ENCODE assay signal across 10 mouse cellular contexts in genomic region chr11:45629250-45629649, GRCm38 (mm10).
DNase-seq lines count a peak whose midpoint lies in the region; ATAC-seq and TF ChIP-seq lines count a peak whose summit lies in the region.
"Had no signal": no experiment of that assay in that cellular context is flagged by ENCODE, and none has a peak within 500 bp of the region (broad histone marks: within the 10 kb centered on the region; RNA-seq: fewer than 3 reads in every experiment).

No protein-coding gene starts in this region.

- no peak overlapping the region for H3K27ac ChIP-seq in kidney, adult 2 months (ENCODE audit: insufficient read depth, low read depth, low read length)
- H3K27ac ChIP-seq in kidney, embryonic 15.5 days, result no peak overlapping the region
- H3K27ac ChIP-seq in kidney, postnatal 0 days, result no peak overlapping the region
- H3K27ac ChIP-seq: neural tube, embryonic 13.5 days had no signal

- WGBS in kidney, adult 2 months, result 31% methylated on average over 1 of the region's 1 CpGs
- 20% methylated on average over 1 of the region's 1 CpGs for WGBS in kidney, embryonic 15.5 days
- WGBS in kidney, postnatal 0 days, result 44% methylated on average over 1 of the region's 1 CpGs

- TF ChIP-seq CTCF in kidney, adult 2 months (conservative IDR thresholded peaks at IDR 0.05; ENCODE audit: insufficient read depth, insufficient read length, low read depth, low read length), result peak; percentile 29; the same call in 1 of the 2 replicates
- TF ChIP-seq CTCF in kidney, postnatal 0 days (IDR thresholded peaks at IDR 0.05; ENCODE audit: low read depth), result peak; percentile 62

- H3K9me3 ChIP-seq in kidney, embryonic 15.5 days (replicated peaks), result no peaks in the 10 kb centered on the region
- H3K9me3 ChIP-seq in kidney, postnatal 0 days (replicated peaks; ENCODE audit: low read length), result no peaks in the 10 kb centered on the region
- H3K9me3 ChIP-seq: neural tube, embryonic 13.5 days had no signal

- peak; percentile 26 for DNase-seq in adrenal gland, postnatal 10 days
- no peak for DNase-seq in adrenal gland, postnatal 4 days (ENCODE audit: low spot score in 2 of 2)
- peak; percentile 10 for DNase-seq in kidney, adult 2 months
- DNase-seq in A20 (ENCODE audit: low read depth, low spot score), result peak; percentile 21
- peak; percentile 61 for DNase-seq in kidney, postnatal 0 days (ENCODE audit: low spot score)
- DNase-seq in right cerebral cortex, adult 2 months (ENCODE audit: low spot score in 2 of 2), result no peak
- DNase-seq: adrenal gland, postnatal 25 days had no signal

- no peak for TF ChIP-seq POLR2A in kidney, adult 2 months (IDR thresholded peaks at IDR 0.05; ENCODE audit: low read depth, low read length)

- no peaks in the 10 kb centered on the region for H3K36me3 ChIP-seq in kidney, adult 2 months (ENCODE audit: control insufficient read depth, insufficient read depth, low read length)
- H3K36me3 ChIP-seq in kidney, embryonic 15.5 days, result no peaks in the 10 kb centered on the region
- H3K36me3 ChIP-seq in kidney, postnatal 0 days (ENCODE audit: insufficient read depth, low read length), result no peaks in the 10 kb centered on the region
- H3K36me3 ChIP-seq: neural tube, embryonic 13.5 days had no signal

- H3K4me1 ChIP-seq in kidney, adult 2 months (ENCODE audit: control insufficient read depth, insufficient read depth, low read length), result no peaks in the 10 kb centered on the region
- 0 out of 2 replicates have a peak, but pooled peaks cover 3% of the 10 kb centered on the region for H3K4me1 ChIP-seq in kidney, embryonic 15.5 days
- H3K4me1 ChIP-seq in kidney, postnatal 0 days (replicated peaks; ENCODE audit: insufficient read depth, low read length), result no peaks in the 10 kb centered on the region
- H3K4me1 ChIP-seq: neural tube, embryonic 13.5 days had no signal

- ATAC-seq in kidney, embryonic 15.5 days (replicated peaks; ENCODE audit: low FRiP score), result no peak
- no peak for ATAC-seq in kidney, postnatal 0 days (replicated peaks; ENCODE audit: low FRiP score, low read depth)
- no peak for ATAC-seq in megakaryocyte, adult 5-6 weeks (ENCODE audit: poor library complexity, severe bottlenecking)

- no peak overlapping the region for H3K4me2 ChIP-seq in kidney, embryonic 15.5 days
- no peak overlapping the region for H3K4me2 ChIP-seq in kidney, postnatal 0 days (ENCODE audit: low read length)
- H3K4me2 ChIP-seq: neural tube, embryonic 13.5 days had no signal

- H3K4me3 ChIP-seq in kidney, adult 2 months (ENCODE audit: insufficient read depth, low read depth, low read length), result no peak overlapping the region
- no peak overlapping the region for H3K4me3 ChIP-seq in kidney, embryonic 15.5 days (replicated peaks)
- no peak overlapping the region for H3K4me3 ChIP-seq in kidney, postnatal 0 days (replicated peaks; ENCODE audit: low read depth, low read length)
- H3K4me3 ChIP-seq: neural tube, embryonic 13.5 days had no signal

- no peak overlapping the region for H3K9ac ChIP-seq in kidney, embryonic 15.5 days
- H3K9ac ChIP-seq in kidney, postnatal 0 days (ENCODE audit: low read depth, low read length), result no peak overlapping the region
- H3K9ac ChIP-seq: neural tube, embryonic 13.5 days had no signal

- H3K27me3 ChIP-seq in kidney, adult 2 months (replicated peaks; ENCODE audit: control insufficient read depth, insufficient read depth, low read length), result no peaks in the 10 kb centered on the region
- no peaks in the 10 kb centered on the region for H3K27me3 ChIP-seq in kidney, embryonic 15.5 days
- H3K27me3 ChIP-seq in kidney, postnatal 0 days (ENCODE audit: insufficient read depth, low read length), result no peaks in the 10 kb centered on the region
- H3K27me3 ChIP-seq: neural tube, embryonic 13.5 days had no signal

Comparison
In these comparisons a context has a peak if more than half of its experiments do, and no peak if none do; other contexts are left out.
1. DNase-seq: peak in adrenal gland, postnatal 10 days (single experiment), kidney, adult 2 months (single experiment), A20 (single experiment) and kidney, postnatal 0 days (single experiment); none in adrenal gland, postnatal 4 days (0 of 2) and right cerebral cortex, adult 2 months (0 of 2).